Mouse (Mus musculus): ENCODE data around the gene Glyr1.
A peak's percentile ranks its signal among the peaks of the same experiment; 100 is the strongest.

Glyr1 gene

DNA sequence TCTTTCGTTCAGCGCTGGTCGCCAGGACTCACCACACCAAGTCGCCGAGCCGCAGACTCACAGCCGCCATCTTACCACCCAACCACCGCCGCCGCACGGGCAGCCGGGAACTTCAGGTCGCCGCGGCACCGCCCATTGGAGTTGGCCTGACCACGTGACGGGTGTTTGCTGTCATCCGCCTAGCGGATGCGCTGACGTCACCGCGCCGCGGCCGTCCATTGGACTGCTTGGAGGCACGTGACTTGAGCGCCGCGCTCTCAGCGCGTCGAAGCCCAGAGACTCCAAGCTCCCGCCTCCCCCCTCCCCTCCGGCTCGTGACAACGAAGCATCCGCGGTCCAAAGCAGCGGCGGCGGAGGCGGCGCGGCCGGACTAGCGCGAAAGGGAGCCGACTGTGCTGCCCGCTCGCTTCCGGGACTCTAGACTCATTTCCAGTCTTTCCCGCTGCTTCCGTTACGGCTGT is at the start of gene Glyr1, which contains the start of gene Ubn1:
TSS of gene Glyr1 (minus strand) at position 90 of the 461 bp plus-strand sequence.
TSS of gene Ubn1 (plus strand) at position 284 of the 461 bp plus-strand sequence.
- peak; percentile 98 to 100 for DNase-seq (ENCODE audit: low spot score in 2 of 2)

DNA sequence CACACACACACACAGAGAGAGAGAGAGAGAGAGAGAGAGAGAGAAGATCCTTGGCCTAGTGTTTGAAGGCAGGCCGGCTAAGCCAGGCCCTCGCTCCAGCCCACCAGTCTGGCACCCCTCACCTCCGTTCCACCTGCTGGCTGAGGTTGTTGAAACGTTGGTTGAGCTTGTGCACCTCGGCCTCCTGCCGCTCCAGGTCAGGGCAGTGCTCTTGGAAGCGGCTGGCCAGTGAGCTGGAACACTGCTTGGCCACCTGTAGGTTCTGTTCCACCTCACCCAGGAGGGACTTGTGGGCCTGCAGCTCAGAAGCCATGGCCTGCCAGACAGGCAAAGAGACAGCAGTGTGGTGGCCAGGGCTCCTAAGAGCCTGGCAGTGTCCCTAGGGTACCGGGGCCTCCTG is 46.8 kb upstream of the Glyr1 start:
- no peak for DNase-seq (ENCODE audit: low spot score in 2 of 2)

DNA sequence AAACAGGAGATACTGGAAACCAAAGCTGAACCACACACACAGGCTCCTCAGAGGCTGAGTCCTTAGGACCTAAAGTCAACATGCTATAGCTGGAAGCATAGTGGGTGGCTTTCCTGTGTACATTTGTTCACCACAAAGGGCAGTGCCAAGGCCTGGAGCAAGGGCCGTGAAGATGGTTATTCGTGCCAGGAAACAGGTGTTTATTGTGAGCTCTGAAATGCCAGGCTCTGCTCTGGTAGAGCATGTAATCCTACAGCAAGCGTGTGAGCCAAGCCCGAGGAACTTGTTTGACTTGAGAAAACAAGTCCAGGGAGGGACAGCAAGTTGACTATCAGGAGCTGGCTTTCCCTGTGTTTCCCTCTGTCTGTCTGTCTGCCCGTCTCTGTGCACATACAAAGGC is 43.6 kb upstream of the Glyr1 start:
- no peak for DNase-seq (ENCODE audit: low spot score in 2 of 2)

DNA sequence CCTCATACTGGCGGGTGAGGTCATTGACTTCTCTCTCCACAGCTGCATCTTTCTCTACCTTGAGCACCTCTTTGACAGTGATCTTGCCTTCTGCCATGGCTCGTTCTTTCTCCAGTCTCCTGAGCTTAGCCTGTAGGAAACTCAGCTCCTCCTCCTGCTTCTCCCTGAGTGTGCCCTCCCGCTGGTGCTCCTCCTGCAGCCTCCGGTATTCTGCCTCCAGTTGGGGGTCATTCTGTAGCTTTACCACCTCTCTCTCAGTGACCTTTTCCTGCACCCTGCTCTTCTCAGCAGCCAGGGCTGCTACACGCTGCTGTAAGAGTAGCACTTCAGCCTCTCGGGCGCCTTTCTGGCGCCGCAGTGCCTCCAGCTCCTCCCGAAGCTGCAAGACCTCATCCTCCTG is 39.4 kb upstream of the Glyr1 start:
- no peak for DNase-seq (ENCODE audit: low spot score in 2 of 2)

DNA sequence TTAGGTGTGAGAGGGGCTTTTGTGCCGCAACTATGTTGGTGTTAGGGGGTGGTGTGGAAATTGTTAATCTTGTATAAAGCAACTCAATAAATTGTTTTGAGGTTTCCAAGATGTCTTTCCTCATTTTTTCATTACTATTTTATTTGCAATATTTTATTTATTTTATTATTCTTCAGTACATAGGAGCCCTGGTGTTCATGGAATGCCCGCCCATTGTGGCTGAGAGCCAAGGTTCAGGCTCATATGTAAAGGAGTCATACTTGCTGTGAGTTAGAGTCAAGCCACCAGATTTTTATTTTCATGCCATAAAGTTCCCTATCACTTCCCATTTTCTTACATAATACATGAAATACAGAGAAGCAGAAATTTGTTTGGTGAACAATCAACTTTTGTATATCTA is 36.5 kb upstream of the Glyr1 start:
- no peak for DNase-seq (ENCODE audit: low spot score in 2 of 2)

DNA sequence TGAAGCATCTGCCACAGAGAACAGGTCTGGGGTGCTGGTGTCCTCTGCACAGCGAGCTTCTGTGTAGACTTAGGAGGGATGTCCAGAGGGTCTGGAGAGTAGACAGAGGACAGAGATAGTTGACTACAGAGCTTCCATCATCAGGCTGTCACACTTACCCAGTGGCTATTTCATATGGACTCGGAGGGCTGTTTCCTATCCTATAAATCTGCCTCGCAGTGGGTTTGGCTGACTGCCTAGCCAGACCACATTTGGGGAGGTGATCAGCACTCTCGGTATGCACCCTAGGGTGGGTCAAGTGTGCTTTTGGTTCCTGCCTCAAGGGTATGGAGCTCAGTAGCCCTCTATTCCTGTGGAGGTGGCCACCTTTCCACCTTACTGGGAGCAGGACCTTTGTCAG is 35.5 kb upstream of the Glyr1 start:
- no peak for DNase-seq (ENCODE audit: low spot score in 2 of 2)

DNA sequence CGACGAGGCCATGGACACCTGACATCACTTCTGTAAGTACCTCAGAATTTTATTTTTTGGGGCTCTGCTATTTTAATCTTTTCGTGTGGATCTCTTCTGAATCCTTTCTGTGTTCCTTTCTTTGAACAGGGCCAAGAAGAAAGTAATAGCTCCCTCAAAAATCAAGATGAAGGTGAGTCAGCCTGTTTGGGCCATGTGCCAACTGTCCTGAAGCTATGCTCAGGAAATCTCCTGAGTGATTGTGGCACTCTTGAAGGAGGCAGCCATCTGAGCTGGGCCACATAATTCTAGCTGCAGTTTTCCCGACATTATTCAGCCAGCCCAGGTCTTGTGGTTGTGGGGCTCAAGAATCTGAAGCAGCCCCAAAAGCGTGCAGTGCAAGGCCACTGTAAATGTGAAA is 24.7 kb upstream of the Glyr1 start:
- DNase-seq (ENCODE audit: low spot score in 2 of 2), result no peak

DNA sequence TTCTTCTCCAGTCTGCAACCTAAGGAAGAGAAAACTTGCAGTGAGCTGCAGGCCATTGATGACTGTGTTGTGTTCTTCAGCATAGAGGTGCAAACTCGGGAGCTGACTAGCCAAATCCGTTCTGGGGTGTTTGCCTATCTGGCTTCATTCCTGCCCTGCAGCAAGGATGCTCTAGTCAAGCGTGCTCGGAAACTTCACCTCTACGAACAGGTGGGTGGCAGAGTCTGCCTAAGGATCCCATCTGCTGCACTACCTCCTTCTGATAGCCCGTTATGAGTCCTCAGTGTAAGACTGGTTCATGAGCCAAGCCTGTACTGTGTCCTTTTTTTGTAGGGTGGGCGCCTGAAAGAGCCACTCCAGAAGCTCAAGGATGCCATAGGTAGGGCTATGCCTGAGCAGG is 22.3 kb upstream of the Glyr1 start:
- DNase-seq (ENCODE audit: low spot score in 2 of 2), result no peak

DNA sequence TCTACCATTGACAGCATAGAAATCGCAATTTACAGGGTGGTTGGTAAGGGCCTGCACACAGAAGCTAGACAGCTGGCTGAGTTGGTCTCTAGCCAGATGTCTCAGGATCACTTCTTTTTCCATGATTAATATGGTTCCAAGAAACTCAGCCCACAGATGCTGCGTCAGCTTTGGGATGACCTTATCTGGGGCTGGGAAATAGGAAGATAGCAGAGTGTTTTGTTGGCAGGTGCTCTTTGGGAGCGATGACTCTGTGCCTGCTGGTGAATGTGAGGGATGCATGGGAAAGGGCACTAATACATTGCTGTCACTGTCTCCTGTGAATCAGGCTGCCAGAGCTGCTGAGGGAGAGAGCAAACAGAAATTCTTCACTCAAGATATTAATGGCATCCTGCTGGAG is 20.7 kb upstream of the Glyr1 start:
- DNase-seq (ENCODE audit: low spot score in 2 of 2), result peak; percentile 33 to 47

DNA sequence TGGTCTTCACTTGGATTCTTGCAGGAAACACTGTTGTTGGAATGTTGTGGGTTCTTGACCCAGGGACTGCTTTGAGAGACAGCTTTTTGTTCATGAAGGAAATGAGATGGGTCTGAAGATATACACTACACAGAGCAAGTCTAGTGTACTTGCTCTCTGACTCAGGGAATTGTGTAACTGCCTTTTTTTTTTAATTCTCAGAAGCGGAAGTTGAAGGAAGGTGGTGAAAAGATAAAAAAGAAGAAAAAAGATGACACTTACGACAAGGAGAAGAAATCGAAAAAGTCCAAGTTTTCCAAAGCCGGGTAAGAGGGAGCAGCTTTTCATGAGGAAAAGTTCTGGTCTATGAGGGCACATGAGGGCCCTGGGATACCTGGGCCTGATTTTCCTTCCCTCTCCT is 13.8 kb upstream of the Glyr1 start:
- DNase-seq (ENCODE audit: low spot score in 2 of 2), result no peak

DNA sequence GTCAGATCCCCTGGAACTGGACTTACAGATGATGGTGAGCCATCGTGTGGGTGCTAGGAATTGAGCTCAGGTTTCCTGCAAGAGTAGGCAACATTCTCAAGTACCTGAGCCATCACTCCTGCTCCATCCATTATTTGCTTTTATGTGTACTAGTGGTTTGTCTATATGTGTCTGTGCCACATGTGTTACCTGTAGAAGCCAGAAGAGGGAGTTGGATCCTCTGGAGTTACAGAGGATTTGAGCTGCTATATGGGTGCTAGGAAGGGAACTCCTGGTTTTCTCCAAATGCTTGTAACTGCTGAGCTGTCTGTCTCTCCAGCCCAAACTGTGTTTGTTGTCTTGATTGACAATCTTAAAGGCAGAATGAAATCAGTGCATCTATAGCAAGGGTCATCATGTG is 8.5 kb upstream of the Glyr1 start:
- no peak for DNase-seq (ENCODE audit: low spot score in 2 of 2)

DNA sequence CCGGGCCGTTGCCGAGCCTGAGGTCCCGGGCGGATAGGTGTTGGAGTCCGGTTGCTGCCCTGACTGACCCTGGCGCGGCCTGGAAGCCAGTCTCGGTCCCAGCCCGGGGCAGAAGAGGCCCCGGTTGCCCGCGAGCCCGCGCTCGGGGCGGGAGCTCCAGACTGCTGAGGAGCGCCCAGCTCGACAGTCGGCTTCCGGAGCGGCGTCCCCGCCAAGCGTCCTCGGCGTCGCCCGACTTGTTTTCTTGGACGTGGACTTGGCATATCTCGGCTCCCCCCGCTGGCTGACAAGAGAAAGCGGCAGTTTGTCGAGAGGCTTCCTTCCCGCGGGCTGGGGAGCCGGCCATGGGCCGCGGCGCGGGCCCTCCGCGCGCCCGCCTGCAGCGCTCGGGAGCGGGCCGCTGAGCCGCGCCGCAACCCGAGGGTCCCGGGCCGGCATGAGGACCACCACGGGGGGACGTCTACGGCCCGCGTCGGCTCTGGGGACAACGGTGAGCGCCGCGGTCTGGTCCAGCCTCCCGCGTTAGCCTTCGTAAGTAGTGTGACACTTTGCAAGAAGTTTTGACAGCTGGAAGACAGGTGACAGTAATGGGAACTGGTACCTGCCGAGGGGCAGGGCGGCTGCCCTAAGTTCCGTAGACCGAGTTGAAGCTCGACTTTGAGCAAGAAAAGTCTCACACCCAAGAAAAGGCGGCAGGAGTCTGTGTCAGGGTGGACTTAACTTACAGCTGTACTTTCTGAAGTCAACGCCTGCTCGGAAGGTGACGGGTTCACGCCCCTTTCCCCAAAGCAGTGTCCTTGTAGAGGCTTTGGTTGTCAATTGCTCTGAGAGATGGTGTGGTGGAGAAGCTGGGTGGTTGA is 818 bp upstream of the Glyr1 start:
- peak; percentile 77 for DNase-seq (ENCODE audit: low spot score in 2 of 2)

DNA sequence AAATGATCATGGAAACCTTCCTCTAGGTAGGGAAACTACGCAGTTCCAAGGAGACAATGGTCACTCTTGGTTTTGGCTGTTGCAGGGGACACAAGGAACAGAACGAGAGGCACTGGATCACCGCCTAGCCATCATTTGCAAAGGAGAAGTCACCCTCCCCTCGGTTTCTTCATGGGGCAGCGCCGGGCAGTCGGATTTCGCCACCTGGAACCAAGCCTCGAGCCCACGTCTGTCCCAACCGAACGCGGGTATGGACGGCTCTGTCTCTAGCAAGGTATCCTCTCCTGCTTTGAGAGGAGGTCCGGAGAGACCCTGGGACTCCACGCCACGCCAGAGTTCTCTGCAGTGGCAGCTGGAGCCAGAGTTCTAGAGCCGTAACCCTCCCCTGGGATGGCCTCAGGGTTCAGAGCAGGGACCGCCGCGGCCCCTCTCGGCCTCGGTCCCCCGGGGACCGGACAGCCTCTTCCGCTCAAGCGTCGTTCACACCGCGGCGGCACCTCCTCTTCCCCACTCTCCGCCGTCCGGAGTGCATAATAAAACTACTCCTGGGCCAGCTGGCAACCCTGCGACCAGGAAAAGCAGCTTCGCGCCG is 385 bp downstream of the Glyr1 start:
- DNase-seq (ENCODE audit: low spot score in 2 of 2), result peak in 1 of 2 experiments; percentile 14

DNA sequence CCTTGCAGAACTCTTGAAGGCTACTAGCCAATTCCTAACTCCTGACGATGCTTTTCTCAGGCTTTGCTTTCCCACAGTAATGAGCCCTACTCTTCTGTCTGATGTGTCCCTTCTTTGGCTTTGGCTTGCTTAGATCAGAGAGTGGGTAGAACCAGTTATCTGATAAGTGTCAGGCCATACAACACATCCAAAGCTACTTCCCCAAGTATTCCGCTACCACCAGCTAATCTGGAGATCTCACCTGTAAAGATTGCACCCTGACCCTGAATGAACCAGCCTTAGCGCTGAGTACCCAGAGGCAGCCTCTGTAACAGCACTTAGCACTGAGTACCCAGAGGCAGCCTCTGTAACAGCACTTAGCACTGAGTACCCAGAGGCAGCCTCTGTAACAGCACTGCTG is 4.3 kb downstream of the Glyr1 start:
- no peak for DNase-seq (ENCODE audit: low spot score in 2 of 2)

DNA sequence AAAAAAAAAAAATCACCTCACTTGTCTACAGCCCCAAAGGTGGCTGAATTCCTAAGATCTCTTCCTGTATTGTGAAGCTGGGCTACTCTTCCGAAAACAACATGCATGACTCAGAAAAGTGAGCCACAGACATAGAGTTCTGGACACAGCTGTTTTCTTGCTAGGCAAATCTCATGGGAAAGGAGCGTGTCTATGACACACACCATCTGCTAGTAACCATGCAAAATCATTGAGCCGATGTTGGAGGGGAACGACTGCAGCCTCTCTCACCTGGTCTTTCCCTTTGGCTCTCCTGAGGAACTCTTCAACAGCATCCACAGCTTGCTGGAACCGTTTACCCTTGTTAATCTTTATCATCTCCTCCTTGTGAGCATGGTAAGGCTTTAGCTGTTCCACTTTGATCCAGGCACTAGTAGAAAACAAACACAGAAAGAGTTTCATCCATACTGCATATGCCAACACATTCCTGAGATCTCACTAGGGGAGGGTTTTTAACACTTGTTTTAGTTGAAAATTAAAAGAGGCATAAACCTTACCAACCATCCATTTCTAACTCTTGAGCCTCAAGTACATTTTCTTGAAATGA is 12.9 kb downstream of the Glyr1 start:
- no peak for DNase-seq (ENCODE audit: low spot score in 2 of 2)

DNA sequence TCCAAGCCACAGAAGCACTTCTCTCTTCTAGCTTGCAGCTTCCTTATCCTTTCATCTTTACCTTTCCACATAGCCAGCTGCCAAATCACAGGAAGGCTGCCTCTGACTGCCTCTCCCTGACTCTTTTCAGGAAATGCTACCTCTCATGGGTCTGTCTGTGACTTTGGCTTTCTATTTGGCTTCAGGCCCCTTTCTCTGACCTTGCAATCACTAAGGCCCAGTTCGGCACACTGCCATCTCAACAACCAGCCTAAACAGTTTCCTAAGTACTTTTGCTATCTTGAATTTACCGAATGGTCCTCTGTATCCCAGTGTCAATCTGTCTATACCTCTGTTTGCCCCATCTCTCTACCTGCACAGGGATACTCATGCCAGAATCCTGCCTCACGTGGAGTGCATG is 14.1 kb downstream of the Glyr1 start:
- no peak for DNase-seq (ENCODE audit: low spot score in 2 of 2)

DNA sequence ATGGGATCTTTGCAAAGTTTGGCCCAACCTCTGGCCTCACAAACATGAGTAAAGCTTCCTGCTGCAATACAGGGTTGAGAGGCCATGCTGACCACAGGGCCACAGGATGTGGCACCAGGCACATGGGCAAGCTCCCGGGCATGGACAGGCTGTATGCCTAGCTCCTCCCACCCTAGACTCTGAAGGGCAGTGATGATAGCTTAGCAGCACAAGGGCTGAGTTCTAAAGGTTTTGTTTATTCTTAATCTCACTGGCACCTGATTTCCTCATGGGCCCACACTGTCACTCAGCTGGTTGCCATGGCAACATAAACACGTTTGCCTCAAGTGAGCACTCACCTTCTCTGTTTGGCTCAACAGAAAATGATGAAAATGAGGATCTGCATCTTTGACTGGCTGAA is 19.8 kb downstream of the Glyr1 start:
- DNase-seq (ENCODE audit: low spot score in 2 of 2), result no peak

DNA sequence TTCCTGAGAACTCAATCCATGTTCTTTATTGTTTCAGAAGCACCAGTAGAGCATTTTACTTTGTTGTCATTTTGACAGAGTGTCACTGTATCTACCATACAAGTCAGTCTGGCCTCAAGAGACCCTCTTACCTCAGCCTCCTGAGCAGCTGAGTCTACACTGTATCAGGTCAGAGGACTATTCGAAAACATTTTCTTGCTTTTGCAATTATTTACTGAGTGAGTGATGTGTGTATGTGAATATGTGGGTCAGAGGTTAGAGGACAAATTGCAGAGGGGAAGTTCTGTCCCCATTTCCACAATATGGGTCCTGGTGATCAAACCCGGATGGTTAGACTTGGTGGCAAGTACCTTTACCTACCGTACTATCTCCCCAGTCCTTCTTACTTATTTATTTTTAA is 25.6 kb downstream of the Glyr1 start:
- DNase-seq (ENCODE audit: low spot score in 2 of 2), result no peak

DNA sequence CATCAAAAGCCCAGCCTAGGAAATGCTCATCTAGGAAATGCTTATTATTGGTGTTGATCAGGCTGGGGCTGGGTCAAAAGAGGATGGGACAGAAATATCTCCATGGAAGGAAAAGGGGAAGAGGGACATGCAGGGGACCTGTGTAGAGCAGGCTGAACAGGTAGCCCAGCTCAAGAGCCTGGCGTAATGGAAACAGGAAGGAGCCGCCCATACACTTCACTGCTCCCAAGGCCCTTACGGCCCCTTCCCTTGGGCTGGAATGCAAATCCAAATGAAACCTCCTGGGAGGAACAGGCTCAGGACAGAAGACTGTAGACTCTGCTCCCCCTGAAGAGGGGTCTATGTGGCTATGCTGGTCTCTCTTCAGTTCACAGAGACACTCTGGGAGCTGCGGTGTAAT is 35.1 kb downstream of the Glyr1 start:
- DNase-seq (ENCODE audit: low spot score in 2 of 2), result no peak

DNA sequence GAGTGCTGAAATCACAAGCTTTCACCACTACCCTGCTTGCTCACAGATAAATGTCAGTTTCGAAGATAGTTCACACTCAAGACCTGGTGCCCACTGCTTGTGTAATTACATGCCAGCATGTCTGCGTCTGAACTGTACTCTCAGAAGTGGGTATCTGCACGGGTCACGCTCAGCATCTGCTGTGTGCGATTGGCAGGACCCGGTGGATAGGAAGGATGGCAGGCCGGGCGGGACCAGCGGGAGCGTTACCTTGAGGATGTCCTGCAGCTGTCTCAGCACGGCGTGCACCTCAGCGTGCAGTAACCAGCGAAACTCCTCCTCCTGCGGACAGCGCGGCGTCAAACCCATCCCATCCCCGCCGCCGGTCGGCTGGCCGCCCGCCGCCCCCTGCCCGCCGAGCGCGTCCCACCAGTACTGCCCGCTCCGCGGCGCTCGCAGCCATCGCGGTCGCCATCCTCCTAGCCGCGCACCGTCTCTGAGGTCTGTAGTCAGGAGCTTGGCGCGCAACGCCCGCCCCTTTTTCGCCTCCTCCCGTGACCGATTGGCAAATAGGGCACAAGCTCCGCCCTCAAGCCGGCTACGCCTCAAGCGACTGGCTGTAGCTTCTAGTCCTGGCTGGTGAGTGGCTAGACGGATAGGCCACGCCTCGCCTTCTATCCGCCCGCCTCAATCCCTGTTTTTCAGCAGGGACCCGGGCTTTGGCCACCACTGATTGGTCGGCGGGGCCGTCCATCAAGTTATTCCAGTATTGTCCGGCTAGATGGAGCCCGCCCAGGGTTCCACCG is 36.4 kb downstream of the Glyr1 start, which contains the start of gene Rogdi:
TSS of gene Rogdi (minus strand) at position 500 of the 785 bp plus-strand sequence.
- peak; percentile 98 to 99 for DNase-seq (ENCODE audit: low spot score in 2 of 2)

DNA sequence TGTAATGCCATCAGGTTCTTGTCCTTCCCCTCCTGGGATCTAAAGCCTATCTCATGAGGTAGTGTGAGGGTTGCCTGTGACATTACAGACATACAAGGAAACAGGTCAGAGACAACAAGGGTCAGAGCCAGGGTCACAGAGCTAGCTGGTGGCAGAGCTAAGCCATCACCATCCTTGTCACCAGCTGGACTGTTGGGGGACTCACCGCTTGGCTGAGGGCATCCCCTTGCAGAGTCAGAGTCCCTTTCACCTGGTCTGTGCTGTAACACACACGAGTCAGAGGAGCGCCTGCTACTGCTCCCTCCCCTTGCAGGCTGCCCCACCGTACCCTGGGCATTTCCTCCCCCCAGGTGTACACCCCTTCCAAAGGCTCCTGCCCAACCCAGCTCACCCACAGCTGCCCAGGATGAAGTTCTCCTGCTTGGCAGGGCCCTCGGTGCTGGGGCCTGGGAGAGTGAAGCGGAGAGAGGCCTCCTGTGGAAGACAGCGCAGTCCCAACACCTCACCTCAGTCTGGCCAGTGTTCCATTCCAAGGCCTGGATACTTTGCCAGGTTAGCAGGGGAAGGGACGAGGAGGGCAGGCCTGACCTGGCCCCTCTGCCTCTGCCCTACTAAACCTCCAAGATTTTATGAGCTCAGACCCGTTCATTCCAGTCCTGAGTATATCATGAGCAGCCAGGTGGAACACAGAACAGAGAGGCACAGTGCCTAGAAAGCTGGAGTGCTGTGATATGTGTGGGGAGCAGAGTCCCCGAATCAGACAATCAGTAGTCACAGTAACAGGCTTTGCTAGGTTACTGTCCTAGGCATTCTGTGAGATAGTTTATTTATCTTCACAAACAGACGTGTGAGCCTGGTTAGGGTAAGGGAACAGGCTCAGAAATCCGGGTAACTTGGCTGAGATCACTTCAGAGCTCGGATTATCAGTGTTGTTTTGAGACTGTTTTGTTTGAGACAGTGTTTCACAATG is 37.3 kb downstream of the Glyr1 start:
- peak in 1 of 2 experiments; percentile 28 for DNase-seq (ENCODE audit: low spot score in 2 of 2)
